Mouse (Mus musculus): Measurements from ENCODE around the gene Gps2. TPM values are rescaled to one million over a fixed set of nuclear protein-coding genes. Genes with fewer than 3 reads are reported as not detected.
A peak's percentile ranks its signal among the peaks of the same experiment; 100 is the strongest.
"Not testable (repeated sequence)": the region's sequence is repeated elsewhere in the genome, so short reads cannot be mapped to it uniquely, and the experiment has no call there.

The Gps2 gene
- polyA plus RNA-seq, 1 experiment from 2014 or later = 63.0 TPM

GRCm38 (mm10) chr11:69927501-69927900 is 13.8 kb downstream of the Gps2 start:
- Histone ChIP-seq H3K4me3 (replicated peaks; ENCODE audit: low read depth, low read length) (no peak overlapping the region), H3K4me1 (replicated peaks; ENCODE audit: insufficient read depth, low read length) (no peaks in the 10 kb centered on the region), H3K9me3 (replicated peaks; ENCODE audit: low read length) (no peaks in the 10 kb centered on the region), H3K9ac (ENCODE audit: low read depth, low read length) (no peak overlapping the region), H3K36me3 (ENCODE audit: insufficient read depth, low read length) (no peaks in the 10 kb centered on the region), H3K27ac (no peak overlapping the region), H3K27me3 (ENCODE audit: insufficient read depth, low read length) (no peaks in the 10 kb centered on the region), H3K4me2 (ENCODE audit: low read length) (no peak overlapping the region)
- 0 out of 2 replicates have a peak, but pooled peaks have one; percentile 13 for TF ChIP-seq CTCF (IDR thresholded peaks at IDR 0.05; ENCODE audit: low read depth)
- WGBS = 97% methylated on average over 2 of the region's 2 CpGs
- DNase-seq (ENCODE audit: low spot score) (no peak), ATAC-seq (replicated peaks; ENCODE audit: low FRiP score, low read depth) (no peak)

- 80% methylated on average over 4 of the region's 4 CpGs for WGBS
- no peak for TF ChIP-seq CTCF (IDR thresholded peaks at IDR 0.05; ENCODE audit: low read depth)
- DNase-seq (ENCODE audit: low spot score) (no peak), ATAC-seq (replicated peaks; ENCODE audit: low FRiP score, low read depth) (no peak)
- Histone ChIP-seq H3K27me3 (ENCODE audit: insufficient read depth, low read length) (no peaks in the 10 kb centered on the region), H3K4me3 (replicated peaks; ENCODE audit: low read depth, low read length) (no peak overlapping the region), H3K9me3 (replicated peaks; ENCODE audit: low read length) (no peaks in the 10 kb centered on the region), H3K27ac (no peak overlapping the region), H3K9ac (ENCODE audit: low read depth, low read length) (no peak overlapping the region), H3K36me3 (ENCODE audit: insufficient read depth, low read length) (no peaks in the 10 kb centered on the region), H3K4me1 (replicated peaks; ENCODE audit: insufficient read depth, low read length) (no peaks in the 10 kb centered on the region), H3K4me2 (ENCODE audit: low read length) (no peak overlapping the region)
Measured at GRCm38 (mm10) chr11:69929712-69930111, 16.0 kb downstream of the Gps2 start.

GRCm38 (mm10) chr11:69930176-69930575 is 16.5 kb downstream of the Gps2 start:
- H3K4me2 ChIP-seq (ENCODE audit: low read length); H3K27ac ChIP-seq; ATAC-seq (replicated peaks; ENCODE audit: low FRiP score, low read depth); H3K9ac ChIP-seq (ENCODE audit: low read depth, low read length); DNase-seq (ENCODE audit: low spot score); H3K4me1 ChIP-seq (replicated peaks; ENCODE audit: insufficient read depth, low read length); H3K4me3 ChIP-seq (replicated peaks; ENCODE audit: low read depth, low read length); H3K9me3 ChIP-seq (replicated peaks; ENCODE audit: low read length); H3K36me3 ChIP-seq (ENCODE audit: insufficient read depth, low read length); H3K27me3 ChIP-seq (ENCODE audit: insufficient read depth, low read length): not testable (repeated sequence)
- WGBS = 89% methylated on average over 8 of the region's 8 CpGs

- H3K27me3 ChIP-seq (ENCODE audit: insufficient read depth, low read length) = no peaks in the 10 kb centered on the region
- no peak overlapping the region for H3K4me2 ChIP-seq (ENCODE audit: low read length)
- ATAC-seq (replicated peaks; ENCODE audit: low FRiP score, low read depth) = no peak
- no peak overlapping the region for H3K9ac ChIP-seq (ENCODE audit: low read depth, low read length)
- H3K36me3 ChIP-seq (ENCODE audit: insufficient read depth, low read length) = no peaks in the 10 kb centered on the region
- H3K4me3 ChIP-seq (replicated peaks; ENCODE audit: low read depth, low read length) = no peak overlapping the region
- no peak overlapping the region for H3K27ac ChIP-seq
- TF ChIP-seq CTCF (IDR thresholded peaks at IDR 0.05; ENCODE audit: low read depth) = no peak
- no peaks in the 10 kb centered on the region for H3K9me3 ChIP-seq (replicated peaks; ENCODE audit: low read length)
- peaks cover 9% of the 10 kb centered on the region for H3K4me1 ChIP-seq (replicated peaks; ENCODE audit: insufficient read depth, low read length)
- WGBS = 49% methylated on average over 3 of the region's 3 CpGs
- DNase-seq (ENCODE audit: low spot score) = no peak
Measured at GRCm38 (mm10) chr11:69930967-69931537, 17.4 kb downstream of the Gps2 start.

GRCm38 (mm10) chr11:69931769-69932168 is 18.1 kb downstream of the Gps2 start:
- DNase-seq (ENCODE audit: low spot score) (no peak), ATAC-seq (replicated peaks; ENCODE audit: low FRiP score, low read depth) (no peak)
- H3K27me3 ChIP-seq (ENCODE audit: insufficient read depth, low read length) = no peaks in the 10 kb centered on the region; the same call in 1 of the 2 replicates
- H3K36me3 ChIP-seq (ENCODE audit: insufficient read depth, low read length) = no peaks in the 10 kb centered on the region
- no peak overlapping the region for H3K4me3 ChIP-seq (replicated peaks; ENCODE audit: low read depth, low read length)
- no peak overlapping the region for H3K4me2 ChIP-seq (ENCODE audit: low read length)
- H3K4me1 ChIP-seq (replicated peaks; ENCODE audit: insufficient read depth, low read length) = peaks cover 15% of the 10 kb centered on the region
- no peak overlapping the region for H3K9ac ChIP-seq (ENCODE audit: low read depth, low read length)
- no peak overlapping the region for H3K27ac ChIP-seq
- no peaks in the 10 kb centered on the region for H3K9me3 ChIP-seq (replicated peaks; ENCODE audit: low read length)
- TF ChIP-seq CTCF (IDR thresholded peaks at IDR 0.05; ENCODE audit: low read depth) = no peak
- 78% methylated on average over 8 of the region's 8 CpGs for WGBS

- ATAC-seq (replicated peaks; ENCODE audit: low FRiP score, low read depth) = no peak
Measured at GRCm38 (mm10) chr11:69932254-69932653, 18.6 kb downstream of the Gps2 start.

GRCm38 (mm10) chr11:69933066-69933465 is 19.4 kb downstream of the Gps2 start:
- no peak for TF ChIP-seq CTCF (IDR thresholded peaks at IDR 0.05; ENCODE audit: low read depth)
- Histone ChIP-seq H3K36me3 (ENCODE audit: insufficient read depth, low read length) (no peaks in the 10 kb centered on the region), H3K4me1 (replicated peaks; ENCODE audit: insufficient read depth, low read length) (peaks cover 24% of the 10 kb centered on the region), H3K9ac (ENCODE audit: low read depth, low read length) (no peak overlapping the region), H3K4me2 (ENCODE audit: low read length) (no peak overlapping the region), H3K27ac (no peak overlapping the region), H3K27me3 (ENCODE audit: insufficient read depth, low read length) (no peaks in the 10 kb centered on the region; the same call in 1 of the 2 replicates), H3K9me3 (replicated peaks; ENCODE audit: low read length) (no peaks in the 10 kb centered on the region), H3K4me3 (replicated peaks; ENCODE audit: low read depth, low read length) (no peak overlapping the region)
- no peak for DNase-seq (ENCODE audit: low spot score)
- ATAC-seq (replicated peaks; ENCODE audit: low FRiP score, low read depth) = no peak
- 76% methylated on average over 4 of the region's 4 CpGs for WGBS

More at GRCm38 (mm10) chr11:69932254-69932653, 18.6 kb downstream of the Gps2 start:
- TF ChIP-seq CTCF (IDR thresholded peaks at IDR 0.05; ENCODE audit: low read depth) = peak; percentile 33; the same call in 1 of the 2 replicates
- H3K4me1 ChIP-seq (replicated peaks; ENCODE audit: insufficient read depth, low read length) = peaks cover 20% of the 10 kb centered on the region
- 51% methylated on average over 3 of the region's 3 CpGs for whole genome bisulfite sequencing
- DNase-seq (ENCODE audit: low spot score) = no peak
- no peak overlapping the region for H3K9ac ChIP-seq (ENCODE audit: low read depth, low read length)
- no peaks in the 10 kb centered on the region for H3K9me3 ChIP-seq (replicated peaks; ENCODE audit: low read length)
- H3K36me3 ChIP-seq (ENCODE audit: insufficient read depth, low read length) = no peaks in the 10 kb centered on the region
- no peak overlapping the region for H3K4me2 ChIP-seq (ENCODE audit: low read length)
- H3K27me3 ChIP-seq (ENCODE audit: insufficient read depth, low read length) = no peaks in the 10 kb centered on the region; the same call in 1 of the 2 replicates
- no peak overlapping the region for H3K27ac ChIP-seq
- no peak overlapping the region for H3K4me3 ChIP-seq (replicated peaks; ENCODE audit: low read depth, low read length)
